Mouse (Mus musculus) embryo, embryonic 10 days (tissue): ENCODE results near the gene Akap8l.

Experiments used
- DNase-seq: peaks from one replicate; pipeline ENCODE4 v3.0.0-alpha.2; 2015; ENCODE audit warnings: low spot score

Akap8l gene

GRCm38 (mm10) chr17:32356766-32357760 lies 6.7 kb upstream of the Akap8l start:
- DNase-seq: no peak

- no peak for DNase-seq
Observed at GRCm38 (mm10) chr17:32356281-32356680, 5.9 kb upstream of the Akap8l start.

- DNase-seq: no peak
Observed at GRCm38 (mm10) chr17:32355031-32355430, 4.6 kb upstream of the Akap8l start.

GRCm38 (mm10) chr17:32354211-32354610 lies 3.8 kb upstream of the Akap8l start:
- DNase-seq: no peak

GRCm38 (mm10) chr17:32353696-32354095 lies 3.3 kb upstream of the Akap8l start:
- DNase-seq: no peak

GRCm38 (mm10) chr17:32351726-32352125 lies 1.3 kb upstream of the Akap8l start:
- DNase-seq: no peak

- no peak for DNase-seq
Observed at GRCm38 (mm10) chr17:32351269-32351668, 862 bp upstream of the Akap8l start.

- no peak for DNase-seq
Observed at GRCm38 (mm10) chr17:32349851-32350381, 491 bp downstream of the Akap8l start.

- DNase-seq: peak; percentile 45
Observed at GRCm38 (mm10) chr17:32349037-32349732, 1.2 kb downstream of the Akap8l start.

GRCm38 (mm10) chr17:32348406-32348805 lies 2.0 kb downstream of the Akap8l start:
- no peak for DNase-seq

- no peak for DNase-seq
Observed at GRCm38 (mm10) chr17:32341102-32341501, 9.3 kb downstream of the Akap8l start.

GRCm38 (mm10) chr17:32340110-32340509 lies 10.3 kb downstream of the Akap8l start:
- no peak for DNase-seq

GRCm38 (mm10) chr17:32335869-32336268 lies 14.5 kb downstream of the Akap8l start:
- DNase-seq: no peak

- DNase-seq: no peak
Observed at GRCm38 (mm10) chr17:32334921-32335320, 15.5 kb downstream of the Akap8l start.

- DNase-seq: no peak
Observed at GRCm38 (mm10) chr17:32333675-32334303, 16.6 kb downstream of the Akap8l start.

GRCm38 (mm10) chr17:32327501-32327900 lies 22.9 kb downstream of the Akap8l start:
- DNase-seq: no peak

- no peak for DNase-seq
Observed at GRCm38 (mm10) chr17:32322809-32323208, 27.6 kb downstream of the Akap8l start.

GRCm38 (mm10) chr17:32321836-32322235 lies 28.6 kb downstream of the Akap8l start:
- no peak for DNase-seq

GRCm38 (mm10) chr17:32321390-32321734 lies 29.0 kb downstream of the Akap8l start:
- DNase-seq: no peak

- peak; percentile 99 for DNase-seq
Observed at GRCm38 (mm10) chr17:32320597-32321389, 29.6 kb downstream of the Akap8l start, which contains the start of gene Akap8. Gene Akap8 (minus strand): TSS chr17:32321238.

GRCm38 (mm10) chr17:32319950-32320349 lies 30.5 kb downstream of the Akap8l start:
- DNase-seq: peak; percentile 15
